Mouse (Mus musculus) right cerebral cortex, postnatal 25 days (tissue): ENCODE results near the gene Cwc22.
"Not testable (repeated sequence)": the region's sequence is repeated elsewhere in the genome, so short reads cannot be mapped to it uniquely, and the experiment has no call there.

ENCODE experiments used
- DNase-seq: peaks from one replicate; pipeline ENCODE4 v3.0.0; 2022

The Cwc22 gene

DNA sequence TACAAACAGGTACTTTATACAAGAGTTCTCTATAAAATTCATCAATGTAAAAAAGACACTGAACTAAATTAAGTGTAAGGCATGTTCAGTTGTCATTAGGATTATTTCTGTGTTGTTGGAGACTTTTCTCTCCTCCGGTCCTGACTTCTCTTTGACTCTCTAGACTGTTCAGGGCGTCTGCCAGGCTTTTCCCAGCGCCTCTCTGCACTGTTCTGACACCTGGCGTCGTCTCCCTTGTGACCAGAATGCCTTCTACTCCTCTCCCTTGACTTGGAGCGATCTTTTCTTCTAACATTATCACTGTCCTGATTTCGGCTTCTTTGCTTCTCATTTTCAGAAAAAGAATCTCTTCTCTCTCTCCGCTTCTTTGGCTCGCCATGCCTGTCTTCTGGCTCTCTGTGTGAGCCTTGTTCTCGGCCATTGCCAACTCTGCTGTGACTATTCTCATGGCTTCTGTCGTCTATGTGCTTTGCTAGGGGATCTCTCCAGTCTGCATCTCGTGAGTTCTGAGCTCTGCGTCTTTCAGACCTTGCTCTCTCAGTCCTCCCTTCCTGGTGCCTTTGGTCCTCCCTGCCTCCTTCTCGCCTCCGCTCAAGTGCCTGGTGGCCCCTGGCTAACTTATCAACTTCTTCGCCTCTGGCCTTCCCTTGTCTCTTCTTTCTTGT lies 50.1 kb downstream of the Cwc22 start:
- DNase-seq, result not testable (repeated sequence)

GRCm38 (mm10) chr2:77894896-77895295 lies 51.3 kb downstream of the Cwc22 start:
- DNase-seq, result no peak

DNA sequence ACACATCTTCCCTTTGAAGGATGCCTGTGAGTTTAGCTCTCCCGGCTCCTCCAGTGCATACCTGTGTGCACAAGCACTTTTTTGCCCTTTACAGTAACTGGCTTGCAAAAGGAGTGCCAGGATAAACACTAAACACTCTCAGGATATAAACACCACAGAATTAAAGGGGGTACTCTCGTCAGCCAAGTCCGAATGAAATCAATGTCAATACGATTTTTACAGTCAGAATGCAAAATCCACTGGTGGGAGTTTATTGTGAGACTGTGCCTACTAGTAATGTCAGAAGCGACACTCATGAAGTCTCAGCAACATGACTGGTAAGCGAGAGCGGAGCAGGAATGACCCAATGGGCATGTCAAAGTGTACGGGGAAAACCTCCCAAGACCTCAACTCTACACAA lies 52.7 kb downstream of the Cwc22 start:
- no peak for DNase-seq

GRCm38 (mm10) chr2:77892573-77892972 lies 53.6 kb downstream of the Cwc22 start:
- DNase-seq, result no peak

DNA sequence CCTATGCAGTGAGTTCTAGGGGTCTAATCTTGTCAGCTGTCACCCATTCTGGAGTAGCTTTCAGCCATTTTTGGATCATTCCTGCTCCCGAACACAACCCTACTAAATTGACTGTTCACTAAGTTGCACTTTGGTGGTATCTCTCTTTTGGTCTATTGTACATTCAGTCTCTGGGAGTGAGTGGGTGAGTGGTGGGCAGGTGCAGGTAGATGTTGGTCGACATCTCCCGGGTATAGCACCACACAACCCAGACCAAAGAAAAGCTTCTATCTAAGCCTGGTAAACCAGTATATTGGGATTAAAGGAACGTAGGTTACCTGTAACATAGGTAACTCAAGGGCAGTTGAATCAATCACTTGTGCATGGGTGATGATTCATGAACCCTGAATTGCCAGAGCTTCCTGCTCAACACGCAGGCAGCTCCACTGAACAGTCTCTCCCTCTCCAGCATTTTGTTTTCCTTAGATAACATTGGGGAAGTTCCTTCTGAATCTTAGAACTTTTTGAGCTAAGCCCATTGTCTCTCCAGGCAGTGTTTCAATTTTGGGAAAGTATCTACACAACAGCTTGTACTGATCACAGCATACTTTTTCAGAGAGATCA lies 55.2 kb downstream of the Cwc22 start:
- DNase-seq, result no peak

GRCm38 (mm10) chr2:77889949-77890348 lies 56.2 kb downstream of the Cwc22 start:
- DNase-seq, result no peak

DNA sequence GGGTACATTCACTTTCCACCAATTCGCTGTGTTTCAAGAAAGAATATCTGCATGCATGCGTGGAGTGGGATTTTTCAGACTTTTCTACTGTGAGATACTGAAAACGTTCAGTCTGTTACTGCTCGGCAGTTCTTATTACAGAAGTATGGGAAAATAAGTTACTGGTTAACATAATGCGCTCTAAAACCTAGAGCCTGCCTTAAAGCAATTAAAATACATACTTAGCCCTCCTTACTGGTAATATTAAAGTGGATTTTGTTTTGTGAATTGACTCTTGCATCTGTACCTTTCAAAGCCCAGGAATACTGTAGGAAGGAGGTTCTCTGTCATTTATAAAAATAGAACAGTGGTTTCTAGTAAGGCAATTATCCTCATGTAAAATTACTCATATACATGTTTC lies 56.8 kb downstream of the Cwc22 start:
- DNase-seq, result no peak

GRCm38 (mm10) chr2:77888826-77889225 lies 57.3 kb downstream of the Cwc22 start:
- DNase-seq, result no peak

GRCm38 (mm10) chr2:77888056-77888455 lies 58.1 kb downstream of the Cwc22 start:
- no peak for DNase-seq

GRCm38 (mm10) chr2:77887166-77887565 lies 59.0 kb downstream of the Cwc22 start:
- no peak for DNase-seq

GRCm38 (mm10) chr2:77885491-77886130 lies 60.6 kb downstream of the Cwc22 start:
- no peak for DNase-seq

DNA sequence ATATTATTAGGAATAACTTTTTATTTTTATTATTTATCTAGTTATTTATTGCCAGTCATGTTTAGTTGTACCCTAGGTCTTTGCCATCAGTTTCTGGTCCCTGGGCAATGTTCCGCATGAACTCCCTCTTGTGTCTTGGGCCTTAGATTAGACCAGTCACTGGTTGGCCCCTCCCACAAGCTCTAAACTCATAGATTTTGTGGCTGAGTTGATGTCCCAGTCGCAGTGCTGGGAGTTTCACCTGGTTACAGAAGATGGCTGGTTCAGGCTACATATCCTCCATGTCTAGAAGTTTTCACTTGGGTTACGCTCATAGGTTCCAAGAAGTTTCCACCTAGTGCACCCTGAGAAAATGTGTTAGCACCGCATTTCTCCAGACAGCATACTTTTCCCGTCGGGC lies 61.1 kb downstream of the Cwc22 start:
- no peak for DNase-seq

GRCm38 (mm10) chr2:77884491-77884890 lies 61.7 kb downstream of the Cwc22 start:
- no peak for DNase-seq

GRCm38 (mm10) chr2:77882961-77883360 lies 63.2 kb downstream of the Cwc22 start:
- DNase-seq, result no peak

- DNase-seq, result no peak
These were observed 64.6 kb downstream of the Cwc22 start for GRCm38 (mm10) chr2:77881301-77882199.

DNA sequence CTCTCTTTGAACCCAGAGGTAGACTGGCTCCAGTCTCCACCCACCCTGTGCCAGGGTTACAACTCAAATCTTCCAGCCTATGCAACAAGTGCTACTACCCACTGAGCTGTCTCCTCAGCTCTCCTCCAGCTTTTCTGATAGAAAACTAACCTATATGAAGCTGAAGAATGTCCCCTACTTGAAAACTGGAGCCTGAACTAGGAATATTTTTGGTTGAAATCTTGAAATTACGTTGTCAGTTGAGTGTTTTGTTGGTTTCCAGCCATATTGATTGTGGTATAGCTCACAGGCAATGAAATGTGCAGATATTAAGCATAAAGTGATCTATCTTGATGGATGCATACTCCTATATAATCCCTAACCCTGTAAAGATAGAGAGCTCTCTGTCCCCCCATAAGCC lies 65.8 kb downstream of the Cwc22 start:
- no peak for DNase-seq

GRCm38 (mm10) chr2:77879736-77880135 lies 66.4 kb downstream of the Cwc22 start:
- DNase-seq, result no peak

GRCm38 (mm10) chr2:77877156-77877855 lies 68.9 kb downstream of the Cwc22 start:
- DNase-seq, result no peak

DNA sequence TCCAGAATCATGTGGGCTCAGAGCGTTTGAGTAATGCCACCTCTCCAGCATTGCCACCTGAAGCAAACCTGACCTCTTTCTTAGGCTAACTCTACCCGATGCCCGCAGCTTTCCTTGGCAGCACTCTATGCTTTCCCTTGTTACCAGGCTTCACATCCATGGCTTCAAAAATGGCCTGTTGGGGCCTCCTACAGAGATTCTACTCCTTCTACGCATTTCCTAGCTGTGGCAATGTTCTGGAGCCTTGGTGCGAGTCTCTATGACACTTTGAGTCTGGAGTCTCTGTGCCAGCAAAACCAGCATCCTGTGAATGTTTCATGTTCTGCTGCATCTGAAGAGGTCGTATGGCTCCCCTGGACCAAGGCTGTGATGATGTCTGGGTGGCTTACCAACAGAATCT lies 69.8 kb downstream of the Cwc22 start:
- no peak for DNase-seq

GRCm38 (mm10) chr2:77875516-77875915 lies 70.7 kb downstream of the Cwc22 start:
- DNase-seq, result no peak

GRCm38 (mm10) chr2:77874678-77875077 lies 71.5 kb downstream of the Cwc22 start:
- no peak for DNase-seq

GRCm38 (mm10) chr2:77873806-77874205 lies 72.4 kb downstream of the Cwc22 start:
- no peak for DNase-seq

GRCm38 (mm10) chr2:77872676-77873075 lies 73.5 kb downstream of the Cwc22 start:
- DNase-seq, result no peak
